Mouse (Mus musculus) left cerebral cortex, adult 18-20 months (tissue): Measurements from ENCODE around the gene Senp6. TPM values are rescaled to one million over a fixed set of nuclear protein-coding genes. Genes with fewer than 3 reads are reported as not detected.
A peak's percentile ranks its signal among the peaks of the same experiment; 100 is the strongest.
"Not testable (repeated sequence)": the region's sequence is repeated elsewhere in the genome, so short reads cannot be mapped to it uniquely, and the experiment has no call there.

ENCODE experiments used
- DNase-seq, 2 experiments: peaks; one replicate each; pipeline ENCODE4 v3.0.0; 2021 to 2022; ENCODE audit warnings: low spot score in 2 of 2, mixed read lengths in 1 of 2
- long read RNA-seq, 2 experiments: library from polyadenylated mRNA; stranded (forward); transcript quantifications; one replicate each; pipeline ENCODE4 v2.0.0; 2021
- total RNA-seq, 2 experiments: library from RNA; stranded (reverse); gene quantifications; 2 replicates each; pipeline ENCODE4 v1.2.3; 2021

The Senp6 gene
- total RNA-seq, result 100 to 1,000 TPM in 1 of 2 experiments, 10 to 100 TPM in 1; 99.0 to 101 TPM
- long read RNA-seq, experiment 1, full-length matches to known transcripts, result 33 of 76 reads
- long read RNA-seq, experiment 1, partial matches to known transcripts, result 5 of 76 reads
- long read RNA-seq, experiment 1, other reads (novel, unspliced or antisense), result 38 of 76 reads
- long read RNA-seq, experiment 2, transcript Senp6-203 (24 exons, 3,495 nt), result major isoform, 16 of 41 reads
- long read RNA-seq, experiment 2, partial matches to known transcripts, result 1 of 41 reads
- long read RNA-seq, experiment 2, other reads (novel, unspliced or antisense), result 23 of 41 reads

DNA sequence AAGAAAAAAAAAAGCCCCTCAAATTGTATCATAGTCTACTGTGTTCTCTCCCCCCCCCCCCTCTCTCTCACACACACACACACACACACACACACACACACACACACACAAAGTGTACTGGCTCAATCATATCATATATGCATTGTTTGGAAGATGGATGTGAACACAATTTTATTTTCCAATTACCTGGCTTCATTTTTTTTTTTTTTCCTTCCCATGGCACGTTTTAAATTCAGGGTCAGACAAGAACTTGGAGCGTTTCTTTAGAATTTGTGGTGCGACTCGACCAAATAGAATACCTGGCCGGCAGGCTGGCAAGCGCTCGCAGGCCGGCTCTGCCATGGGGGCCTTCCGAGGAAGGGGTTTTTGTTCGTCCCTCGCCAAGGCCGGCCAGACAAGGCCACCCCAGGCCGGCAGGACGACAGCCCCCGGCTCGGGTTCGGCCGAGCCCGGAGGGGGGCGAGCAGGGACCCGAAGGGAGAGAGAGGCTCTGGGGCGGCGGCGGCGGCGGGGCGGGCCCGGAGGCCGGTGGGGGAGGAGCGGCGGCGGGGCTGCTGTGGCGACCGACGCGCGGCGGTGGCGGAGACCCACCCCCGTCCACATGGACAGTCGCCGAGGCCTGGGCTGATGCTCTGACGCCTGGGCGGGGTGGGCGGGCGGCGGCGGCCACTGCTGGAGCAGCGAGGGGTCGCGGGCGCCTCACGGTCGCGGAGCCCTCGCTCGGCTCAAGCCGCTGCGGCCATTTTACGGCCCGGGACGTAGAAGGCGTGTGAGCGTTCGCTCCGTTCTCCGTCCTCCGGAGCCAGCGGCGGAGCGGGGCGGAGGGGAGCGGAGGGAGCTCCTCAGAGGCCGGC lies at the start of gene Senp6:
Gene Senp6 (plus strand): TSS at position 537 of the 854 bp plus-strand sequence.
- DNase-seq, result peak; percentile 62 to 71

DNA sequence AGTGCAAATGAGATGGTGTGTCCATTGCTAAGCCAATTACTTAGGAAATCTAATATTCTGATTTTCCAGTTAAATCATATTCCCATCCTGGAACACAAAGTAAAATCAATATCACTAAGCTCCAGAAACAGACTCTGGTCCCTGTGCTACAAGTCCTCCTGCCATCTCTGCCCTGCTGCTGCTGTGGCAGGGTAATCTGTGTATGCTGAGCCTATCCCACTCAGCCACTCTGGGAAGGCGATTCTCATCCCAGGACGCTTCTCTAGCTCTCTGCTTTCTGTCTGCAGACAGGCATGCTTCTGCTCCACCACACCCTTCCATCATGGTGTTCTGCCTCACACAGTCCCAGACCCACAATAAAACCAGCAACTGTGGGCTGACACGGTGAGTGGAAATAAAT lies 46.3 kb upstream of the Senp6 start:
- no peak for DNase-seq

DNA sequence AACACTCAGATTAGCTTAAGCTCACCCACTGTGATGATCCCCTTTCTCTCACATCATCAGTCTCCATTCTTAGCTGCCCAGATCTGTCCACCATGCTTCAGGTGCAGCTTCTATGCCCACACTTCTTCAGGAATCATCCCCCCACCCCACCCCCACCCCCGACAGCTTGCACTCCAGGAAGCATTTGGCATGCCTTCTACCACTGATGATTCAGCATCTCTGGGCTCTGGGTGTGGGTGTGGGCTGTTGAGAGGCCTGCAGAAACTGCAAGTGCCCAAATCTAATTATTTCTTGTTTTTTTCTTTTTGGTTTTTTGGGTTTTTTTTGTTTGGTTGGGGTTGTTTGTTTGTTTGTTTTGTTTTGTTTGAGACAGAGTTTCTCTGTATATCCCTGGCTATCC lies 45.1 kb upstream of the Senp6 start:
- peak in 1 of 2 experiments; percentile 20 for DNase-seq

DNA sequence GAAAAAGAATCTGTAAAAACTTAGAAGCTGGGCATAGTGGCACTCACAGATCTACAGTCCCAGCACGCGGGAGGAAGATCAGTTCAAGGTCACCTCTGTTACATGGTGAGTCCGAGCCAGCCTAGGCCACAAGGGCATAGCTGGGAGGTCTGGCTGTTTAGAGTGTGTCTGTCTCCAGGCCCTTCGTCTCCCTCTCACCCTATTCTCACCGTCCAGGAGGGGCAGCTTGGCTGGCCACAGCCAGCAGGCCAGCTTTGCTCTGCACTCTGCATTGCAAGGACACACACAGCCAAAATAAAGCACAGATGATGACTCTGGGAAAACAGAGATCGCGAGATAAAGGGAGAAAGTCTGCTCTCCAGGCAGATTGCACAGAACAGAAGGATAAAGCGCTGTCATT lies 43.9 kb upstream of the Senp6 start:
- DNase-seq, result no peak

DNA sequence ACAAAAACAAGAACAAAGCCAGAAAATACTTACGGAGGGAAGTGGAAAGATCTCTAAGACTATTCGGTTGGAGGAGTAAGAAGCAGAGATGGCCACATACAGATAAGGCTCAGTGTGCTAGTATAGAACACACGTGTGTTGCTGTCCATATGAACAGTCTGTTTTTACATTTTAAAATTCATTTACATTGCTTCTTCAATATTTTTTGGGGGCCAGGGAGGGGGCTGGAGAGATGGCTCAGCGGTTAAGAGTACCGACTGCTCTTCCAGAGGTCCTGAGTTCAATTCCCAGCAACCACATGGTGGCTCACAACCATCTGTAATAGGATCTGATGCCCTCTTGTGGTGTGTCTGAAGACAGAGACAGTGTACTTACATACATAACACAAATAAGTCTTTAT lies 41.4 kb upstream of the Senp6 start:
- DNase-seq, result not testable (repeated sequence)

DNA sequence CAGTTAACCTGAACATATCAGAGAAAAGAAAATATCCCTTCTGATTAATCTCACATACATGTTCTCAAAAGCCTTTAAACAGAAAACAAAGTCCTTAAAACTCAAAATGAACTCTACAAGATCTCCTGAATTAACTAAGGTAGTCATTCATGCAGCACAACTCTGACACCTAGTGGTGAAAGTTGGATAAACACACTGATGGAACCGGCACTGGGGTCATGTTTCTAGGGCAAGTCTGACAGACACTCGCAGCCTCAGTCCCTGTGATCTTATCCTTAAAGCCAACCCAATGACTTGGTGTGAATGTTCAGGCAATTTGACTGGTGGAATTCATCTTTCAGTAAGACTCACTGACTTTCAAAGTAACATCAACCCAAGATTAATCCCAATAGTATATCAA lies 40.7 kb upstream of the Senp6 start:
- DNase-seq, result peak; percentile 29 to 67

DNA sequence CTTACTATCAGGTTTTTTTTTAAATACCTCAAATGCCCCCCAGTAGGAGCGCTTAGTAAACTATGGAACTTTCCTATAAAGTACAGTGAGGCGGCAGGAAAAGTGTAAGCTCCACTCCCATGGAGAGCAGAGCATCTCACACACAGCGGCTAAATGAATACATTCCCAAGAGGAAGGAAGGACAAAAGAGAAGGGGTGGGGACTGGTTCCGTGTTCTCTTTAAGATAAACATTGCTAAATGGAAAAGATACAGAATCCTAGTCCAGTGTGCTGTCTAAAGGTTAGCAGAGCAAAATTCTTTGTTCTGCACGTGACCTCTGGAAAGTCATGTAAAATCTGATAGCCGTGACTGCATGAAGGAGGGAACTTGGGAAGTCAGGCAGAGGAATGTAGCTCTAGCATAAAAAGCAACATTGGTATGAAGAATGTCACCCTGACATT lies 40.1 kb upstream of the Senp6 start:
- DNase-seq, result no peak

DNA sequence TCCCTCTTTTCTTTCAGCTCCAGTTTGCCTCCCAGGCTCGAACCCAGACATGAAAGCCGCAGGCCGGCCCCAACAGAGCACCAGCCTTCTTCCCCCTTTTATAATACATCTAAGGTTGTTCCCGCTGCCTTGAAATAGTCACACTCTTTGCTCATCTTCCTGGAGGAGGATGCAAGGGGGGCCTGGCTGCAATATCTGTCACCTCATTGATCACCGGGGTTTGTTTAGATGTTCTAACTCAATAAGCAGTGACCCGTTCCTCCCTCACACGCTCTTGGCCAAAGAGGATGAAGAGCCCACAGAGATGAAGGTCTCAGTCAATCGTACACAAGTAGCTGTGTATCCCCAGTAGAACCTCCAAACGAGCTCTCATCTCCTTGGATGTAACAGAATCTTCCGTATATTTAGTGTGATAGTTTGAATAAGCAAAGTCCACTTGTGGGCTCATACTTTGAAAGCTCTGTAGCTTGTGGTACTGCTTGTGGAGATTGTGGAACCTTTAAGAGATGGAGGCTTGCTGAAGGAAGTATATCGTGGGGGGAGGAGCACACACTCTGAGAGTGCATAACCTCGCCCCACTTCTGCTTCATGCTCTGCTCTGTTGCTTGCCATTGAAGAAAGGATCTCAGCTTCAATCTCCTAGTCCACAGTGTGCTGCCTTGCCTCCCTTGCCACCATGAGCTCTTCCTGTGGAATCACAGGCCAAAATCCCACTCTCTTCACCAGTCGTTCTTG lies 29.3 kb upstream of the Senp6 start:
- no peak for DNase-seq

DNA sequence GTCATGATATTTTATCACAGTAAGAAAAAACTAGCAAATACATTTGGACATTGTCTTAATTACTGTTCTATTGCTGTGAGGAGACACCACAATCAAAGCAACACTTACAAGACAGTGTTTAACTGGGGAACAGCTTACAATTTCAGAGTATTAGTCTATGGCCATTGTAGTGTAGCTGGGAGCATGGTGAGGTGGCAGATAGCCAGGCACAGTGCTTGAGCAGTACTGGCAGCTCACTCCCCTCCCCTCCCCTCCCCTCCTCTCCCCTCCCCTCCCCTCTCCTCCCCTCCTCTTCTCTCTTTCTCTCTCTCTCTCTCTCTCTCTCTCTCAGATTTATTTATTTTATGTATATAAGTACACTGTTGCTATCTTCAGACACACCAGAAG lies 28.7 kb upstream of the Senp6 start:
- no peak for DNase-seq

DNA sequence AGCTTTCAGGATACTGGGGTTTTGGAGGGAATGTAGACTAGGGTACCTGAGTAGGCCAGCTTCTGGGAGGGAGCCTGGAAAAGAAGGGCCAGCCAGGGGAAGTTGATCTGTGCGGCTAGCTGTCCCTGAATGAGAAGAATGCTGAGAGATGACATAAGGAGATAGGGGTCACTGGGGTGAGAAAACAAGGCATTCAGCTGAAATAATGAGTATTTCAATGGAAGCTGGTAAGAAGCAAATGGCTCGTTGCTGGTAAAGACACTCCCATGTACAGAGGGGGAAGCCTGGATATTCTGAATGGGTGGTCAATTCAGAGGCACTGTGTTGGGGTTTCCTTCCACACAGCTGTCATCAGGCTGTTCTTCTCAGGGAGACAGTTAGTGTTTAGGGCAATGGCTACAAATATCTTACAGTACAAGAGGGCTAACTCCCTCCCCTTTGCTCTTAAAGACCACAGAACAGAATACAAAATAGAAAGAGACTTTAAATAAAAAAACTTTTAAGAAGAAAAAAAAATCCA lies 27.3 kb upstream of the Senp6 start:
- no peak for DNase-seq

DNA sequence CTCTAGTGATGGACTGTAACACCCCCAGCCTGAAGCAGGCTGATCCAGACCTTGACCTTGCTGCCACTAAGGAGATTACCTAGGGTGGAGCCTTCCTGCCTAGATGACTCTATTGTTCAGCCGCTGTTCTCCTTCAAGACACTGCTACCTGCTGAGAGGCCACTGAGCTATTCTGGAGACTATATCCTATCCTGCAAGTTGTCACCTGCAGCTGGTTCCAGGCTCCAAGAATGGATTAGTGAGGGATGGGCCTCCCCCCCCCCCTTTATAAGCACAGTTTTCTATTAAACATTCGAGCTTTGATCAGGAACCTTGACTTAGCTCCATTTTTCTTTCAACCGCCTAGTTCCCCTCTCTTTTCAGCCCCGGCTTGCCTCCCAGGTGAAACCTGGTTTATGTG lies 22.4 kb upstream of the Senp6 start:
- not testable (repeated sequence) for DNase-seq

DNA sequence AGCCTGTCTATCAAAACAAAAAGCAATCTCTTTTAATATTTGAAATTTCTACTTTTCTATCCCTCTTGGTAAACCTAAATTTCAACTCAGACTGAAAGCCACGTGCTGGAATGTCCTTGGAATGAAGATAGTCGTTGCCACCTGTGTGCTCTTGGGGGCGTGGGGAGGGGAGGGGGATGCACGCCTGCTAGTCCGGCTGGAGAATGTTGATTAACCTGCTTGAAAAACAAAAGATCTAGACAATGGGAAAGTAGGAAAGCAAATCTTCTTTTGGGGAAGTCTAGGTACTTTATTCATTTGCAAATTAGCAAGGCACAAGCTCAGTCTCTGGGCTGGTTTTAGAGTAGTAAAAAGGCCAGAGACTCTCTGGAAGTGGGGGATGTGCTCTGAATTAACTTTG lies 17.4 kb upstream of the Senp6 start:
- not testable (repeated sequence) for DNase-seq

DNA sequence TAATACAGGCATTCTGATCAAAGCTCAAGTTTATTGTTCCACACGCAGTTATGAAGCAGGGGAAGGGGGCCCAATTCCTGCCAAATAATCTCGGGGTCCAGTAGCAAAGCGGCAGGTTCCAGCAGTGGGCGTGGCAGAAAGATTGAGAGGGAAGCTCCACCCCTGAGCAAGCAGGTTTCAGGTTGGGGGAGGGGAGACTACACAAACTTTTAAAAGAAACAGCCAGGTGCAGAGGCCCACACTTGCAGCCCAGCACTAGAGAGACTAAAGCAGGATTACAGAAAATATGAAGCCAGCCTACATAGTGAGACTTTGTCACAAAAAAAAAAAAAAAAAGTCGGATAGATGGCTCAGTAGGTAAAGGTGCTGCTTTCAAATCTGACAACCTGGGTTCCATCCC lies 13.8 kb upstream of the Senp6 start:
- no peak for DNase-seq

DNA sequence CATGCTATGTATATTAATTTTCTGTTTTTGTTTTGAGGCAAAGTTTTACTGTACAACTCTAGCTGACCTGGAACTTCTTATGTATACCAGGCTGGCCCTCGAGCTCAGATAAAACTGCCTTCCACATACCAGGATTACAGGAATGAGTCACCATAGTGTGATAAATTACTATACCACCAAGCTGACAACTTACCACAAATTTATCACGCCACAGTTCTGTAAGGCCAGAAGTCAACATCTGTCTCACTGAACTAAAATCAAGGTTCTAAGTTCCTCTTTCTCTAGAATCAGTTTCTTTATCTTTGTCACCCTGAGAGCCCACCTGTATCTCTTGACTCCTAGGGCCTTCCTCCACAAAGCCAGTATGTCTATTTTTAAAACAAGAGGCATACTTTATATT lies 9.0 kb upstream of the Senp6 start:
- no peak for DNase-seq

DNA sequence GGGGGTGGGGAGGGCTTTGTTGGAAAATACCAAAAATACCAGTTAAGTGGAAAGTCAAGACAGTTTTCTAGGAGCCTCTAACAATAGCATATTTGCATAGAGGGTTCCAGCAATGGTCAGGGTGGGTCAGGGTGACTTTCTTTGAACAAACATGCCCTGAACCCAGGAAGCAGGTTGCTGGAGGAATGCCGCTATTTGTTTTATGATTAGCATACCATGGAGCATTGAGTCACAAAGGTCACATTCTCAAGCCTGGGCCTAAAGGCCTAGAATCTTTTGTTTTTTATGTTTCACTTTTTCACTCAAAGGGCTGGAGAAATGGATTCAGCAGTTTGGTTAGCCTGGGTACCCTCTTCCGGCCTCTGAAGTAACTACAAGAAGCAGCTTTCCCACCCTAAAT lies 1.2 kb upstream of the Senp6 start:
- not testable (repeated sequence) for DNase-seq

DNA sequence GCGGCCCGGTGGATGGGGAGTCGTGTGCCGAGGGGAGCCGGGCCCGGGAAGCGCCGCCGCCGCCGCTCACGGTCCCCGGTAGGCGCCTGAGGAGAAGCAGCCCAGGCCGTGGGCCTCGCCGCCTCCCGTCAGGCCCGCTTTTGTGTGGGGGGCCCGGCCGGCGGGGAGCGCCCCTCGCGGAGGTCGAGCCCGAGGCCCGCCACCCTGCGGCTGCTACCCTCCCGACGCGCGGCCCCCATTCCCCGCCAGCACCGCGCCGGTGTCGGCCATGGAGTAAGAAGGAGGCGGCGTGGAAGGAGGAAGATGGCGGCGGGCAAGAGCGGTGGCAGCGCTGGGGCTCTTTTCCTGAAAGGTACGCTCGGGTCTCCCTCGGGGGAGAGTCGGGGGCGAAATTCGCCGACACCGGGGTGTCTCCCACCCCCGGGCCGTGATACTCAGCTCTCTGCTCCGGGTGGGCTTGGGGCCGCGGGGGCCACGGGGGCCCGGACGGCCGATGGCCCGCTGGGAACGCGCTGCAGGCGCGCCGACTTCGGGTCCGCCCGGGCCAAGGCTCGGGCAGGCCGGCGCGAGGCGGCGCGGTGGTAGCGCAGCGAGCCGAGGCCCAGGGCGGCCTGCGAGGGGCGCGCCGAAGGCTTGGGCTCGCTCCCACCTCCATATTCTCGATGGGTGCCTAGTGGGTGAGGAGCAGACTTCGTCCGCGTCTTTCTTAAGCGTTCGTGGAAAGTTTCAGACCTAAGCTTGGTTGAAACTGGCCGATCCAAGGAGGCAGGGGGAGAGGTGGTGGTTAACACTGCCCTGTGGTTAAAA lies 721 bp downstream of the Senp6 start:
- DNase-seq, result peak; percentile 57 to 66

DNA sequence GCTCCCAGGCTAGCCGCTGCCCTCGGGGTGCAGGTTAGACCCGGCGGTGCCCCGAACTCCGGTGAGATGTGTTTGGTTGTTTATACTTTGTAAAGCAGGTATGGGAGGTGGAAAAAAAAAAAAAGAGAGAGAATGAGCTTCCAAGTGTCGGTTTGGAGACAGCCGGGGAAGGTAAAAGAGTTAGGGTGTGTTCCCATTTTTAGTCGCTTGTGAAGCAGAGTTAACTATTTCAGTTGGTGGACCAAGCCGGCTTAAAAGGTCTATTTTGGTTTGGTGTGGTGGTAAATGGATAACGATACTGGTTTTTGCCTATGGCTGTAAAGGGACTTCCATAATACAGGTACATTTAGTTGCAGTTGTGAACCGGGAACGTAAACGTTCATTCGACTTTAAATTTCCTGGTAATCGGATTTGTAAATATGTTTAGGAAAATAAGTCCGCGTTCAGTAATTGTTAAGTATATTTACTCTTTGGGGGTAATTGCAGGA lies 1.4 kb downstream of the Senp6 start:
- DNase-seq, result no peak

DNA sequence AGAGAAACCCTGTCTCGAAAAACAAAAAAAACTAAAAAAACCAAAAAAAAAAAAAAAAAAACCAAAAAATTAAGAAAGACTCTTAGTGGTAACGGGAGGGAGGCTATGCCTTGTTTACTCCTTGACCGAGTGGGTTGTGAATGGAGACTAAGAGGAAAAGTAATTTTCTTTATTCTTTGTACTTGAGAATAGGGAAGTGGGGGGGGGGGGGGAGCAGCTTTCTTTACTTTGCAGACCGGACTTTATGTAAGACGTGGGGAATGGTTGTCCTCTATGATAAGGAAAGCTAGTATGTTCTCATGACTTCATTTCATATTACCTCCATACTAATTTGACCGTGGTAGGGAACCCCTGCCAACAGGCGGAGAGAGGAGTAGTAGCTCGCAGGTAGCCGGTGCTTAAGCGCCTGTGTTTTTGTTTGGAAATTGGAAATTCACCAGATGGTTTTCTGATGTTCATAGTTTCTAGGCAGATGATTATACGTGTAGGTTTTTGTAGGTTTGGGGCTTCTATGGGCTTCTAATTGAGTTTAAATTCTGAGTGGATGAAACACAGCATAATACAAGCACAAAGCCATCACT lies 2.1 kb downstream of the Senp6 start:
- DNase-seq, result no peak

DNA sequence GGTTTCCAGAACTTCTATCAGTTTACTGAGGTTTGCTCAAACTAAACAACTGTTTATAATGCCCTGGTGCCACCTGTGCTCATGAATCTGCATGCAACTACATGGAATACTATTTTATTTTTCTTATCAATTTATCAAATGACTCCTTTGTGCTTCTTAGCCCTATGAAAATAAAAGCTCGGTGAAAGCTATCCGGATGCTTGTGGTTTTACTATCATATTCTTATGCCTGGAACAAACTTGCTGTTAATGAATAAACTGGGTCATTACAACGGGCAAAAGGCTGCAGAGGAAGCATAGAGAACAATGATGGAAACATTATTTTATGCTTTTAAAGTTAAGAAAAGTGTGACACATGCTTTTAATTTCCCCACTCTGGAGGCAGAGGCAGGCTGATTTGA lies 3.3 kb downstream of the Senp6 start:
- DNase-seq, result no peak

DNA sequence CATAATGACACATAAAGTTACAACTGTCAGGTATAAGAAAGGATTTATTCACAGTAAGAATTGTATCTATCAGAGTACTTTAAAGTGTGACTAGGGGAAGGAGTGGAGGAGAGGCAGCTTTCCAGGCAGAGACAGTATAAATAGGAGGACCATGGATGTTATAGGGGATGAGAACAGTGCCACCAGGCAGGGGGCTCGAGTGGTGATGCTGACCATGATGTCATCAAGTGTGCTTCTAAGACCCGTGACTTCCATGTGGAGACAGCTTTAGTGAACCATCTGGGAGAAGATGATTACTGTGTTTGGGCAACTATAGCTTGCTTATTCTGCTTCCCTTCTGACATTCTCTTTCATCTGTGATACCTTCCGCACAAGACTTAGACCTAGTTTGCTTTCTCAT lies 4.9 kb downstream of the Senp6 start:
- DNase-seq, result no peak
